Mouse (Mus musculus) spleen, adult 12 weeks (tissue): ENCODE data around the gene Nipsnap2.
"Not testable (repeated sequence)": the region's sequence is repeated elsewhere in the genome, so short reads cannot be mapped to it uniquely, and the experiment has no call there.

Experiments used
- DNase-seq: peaks from one replicate; pipeline ENCODE4 v3.0.0; 2022; ENCODE audit warnings: low spot score

The Nipsnap2 gene

GRCm38 (mm10) chr5:129761865-129762540 is 37.1 kb downstream of the Nipsnap2 start:
- no peak for DNase-seq

DNA sequence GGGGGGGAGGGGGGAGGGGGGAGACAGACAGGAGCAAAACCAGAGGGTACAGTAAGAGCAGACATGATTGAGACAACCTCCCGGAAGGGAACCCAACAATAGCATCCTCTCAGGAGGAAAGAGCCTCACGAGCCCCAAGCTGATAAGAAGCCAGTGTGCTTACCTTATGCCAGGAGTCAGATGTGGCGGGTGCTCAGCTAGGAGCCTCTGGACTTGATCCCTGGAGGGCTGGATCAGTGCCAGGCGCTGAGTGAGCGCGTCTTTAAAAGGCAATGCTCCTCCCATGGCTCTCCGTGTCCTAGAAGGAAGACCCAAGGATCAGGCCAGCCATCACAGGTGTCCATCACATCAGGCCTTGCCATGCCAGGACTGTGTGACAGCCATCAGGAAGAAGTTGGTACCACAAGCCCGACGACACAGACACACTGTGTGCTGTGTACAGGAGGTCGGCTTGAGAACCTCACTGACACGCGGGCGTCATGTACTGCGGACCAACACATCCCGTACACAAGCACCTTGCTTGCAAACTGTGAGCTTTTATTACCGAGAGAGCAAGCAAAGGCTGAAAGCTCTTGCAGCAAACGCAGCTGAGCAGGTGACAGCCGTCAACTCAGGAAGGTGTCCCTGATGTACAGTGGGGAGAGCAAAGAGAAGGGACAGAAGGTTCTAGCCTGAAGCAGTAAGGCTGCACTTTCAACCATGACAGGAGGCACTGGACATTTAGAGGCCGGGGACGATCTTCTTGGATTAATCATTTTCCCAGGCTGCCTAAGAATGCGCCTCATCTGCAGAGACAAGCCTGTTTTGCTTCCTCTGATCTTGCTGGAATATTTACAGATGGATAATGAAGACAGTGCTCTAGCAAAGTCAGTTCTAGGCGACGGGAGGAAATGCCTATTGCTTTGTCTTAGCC is 45.8 kb downstream of the Nipsnap2 start:
- DNase-seq, result no peak

DNA sequence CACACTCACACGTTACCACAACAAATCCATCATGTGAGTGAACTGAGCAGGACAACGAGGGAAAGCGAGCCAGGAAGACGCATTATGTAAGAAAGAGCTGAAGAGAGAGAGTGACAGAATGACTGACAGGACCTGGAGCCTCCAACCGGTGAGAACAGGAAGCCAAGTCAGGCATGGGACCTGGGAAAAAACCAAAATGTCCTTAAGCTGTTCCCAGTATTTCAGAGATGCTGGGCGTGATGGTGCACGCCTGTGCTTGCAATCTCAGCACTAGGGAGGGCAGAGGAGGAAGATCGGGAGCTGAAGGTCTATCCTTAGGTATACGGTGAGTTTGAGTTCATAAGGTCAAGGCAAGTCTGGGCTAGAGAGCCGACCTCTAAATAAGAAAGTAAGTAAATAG is 47.6 kb downstream of the Nipsnap2 start:
- no peak for DNase-seq

GRCm38 (mm10) chr5:129773330-129773729 is 48.5 kb downstream of the Nipsnap2 start:
- DNase-seq, result not testable (repeated sequence)

GRCm38 (mm10) chr5:129774661-129775060 is 49.8 kb downstream of the Nipsnap2 start:
- no peak for DNase-seq

- no peak for DNase-seq
Observed at GRCm38 (mm10) chr5:129778348-129778995, 53.6 kb downstream of the Nipsnap2 start.

DNA sequence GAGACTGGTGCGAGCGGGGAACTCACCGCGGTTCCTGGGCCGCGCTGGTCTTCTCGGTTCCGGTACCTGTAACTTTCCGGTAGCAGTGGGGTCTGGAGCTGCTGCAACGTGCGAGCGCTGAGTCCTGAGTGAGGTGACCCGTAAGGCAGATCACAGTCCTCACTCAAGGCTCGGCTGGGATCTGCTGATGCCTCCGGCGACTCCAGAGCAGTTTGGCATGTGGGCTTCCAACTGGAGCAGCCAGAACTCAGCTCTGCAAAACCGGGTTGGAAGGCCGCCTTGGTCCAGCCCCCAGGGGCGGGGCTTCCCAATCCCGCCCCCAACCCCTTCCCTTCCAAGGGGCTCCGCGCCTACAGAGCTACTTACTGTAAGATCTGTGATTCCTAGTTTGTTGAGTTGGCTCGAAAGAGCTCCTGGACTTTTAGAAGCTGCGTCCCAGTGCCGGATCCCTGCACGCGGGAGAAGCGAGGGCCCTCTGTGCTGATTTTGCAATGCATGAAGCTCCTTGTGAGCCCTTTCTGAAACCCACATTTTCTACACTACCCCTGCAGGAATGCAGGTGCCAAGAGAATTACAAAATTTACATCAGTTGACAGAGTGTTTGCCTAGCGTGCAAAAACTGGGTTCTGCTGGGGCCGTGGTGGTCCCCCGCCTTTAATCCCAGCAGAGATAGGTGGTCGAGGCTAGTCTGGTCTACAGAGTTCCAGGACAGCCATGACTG is 54.3 kb downstream of the Nipsnap2 start:
- DNase-seq, result peak; percentile 37

- no peak for DNase-seq
Observed at GRCm38 (mm10) chr5:129780131-129780530, 55.3 kb downstream of the Nipsnap2 start.

GRCm38 (mm10) chr5:129782211-129782610 is 57.3 kb downstream of the Nipsnap2 start:
- no peak for DNase-seq

DNA sequence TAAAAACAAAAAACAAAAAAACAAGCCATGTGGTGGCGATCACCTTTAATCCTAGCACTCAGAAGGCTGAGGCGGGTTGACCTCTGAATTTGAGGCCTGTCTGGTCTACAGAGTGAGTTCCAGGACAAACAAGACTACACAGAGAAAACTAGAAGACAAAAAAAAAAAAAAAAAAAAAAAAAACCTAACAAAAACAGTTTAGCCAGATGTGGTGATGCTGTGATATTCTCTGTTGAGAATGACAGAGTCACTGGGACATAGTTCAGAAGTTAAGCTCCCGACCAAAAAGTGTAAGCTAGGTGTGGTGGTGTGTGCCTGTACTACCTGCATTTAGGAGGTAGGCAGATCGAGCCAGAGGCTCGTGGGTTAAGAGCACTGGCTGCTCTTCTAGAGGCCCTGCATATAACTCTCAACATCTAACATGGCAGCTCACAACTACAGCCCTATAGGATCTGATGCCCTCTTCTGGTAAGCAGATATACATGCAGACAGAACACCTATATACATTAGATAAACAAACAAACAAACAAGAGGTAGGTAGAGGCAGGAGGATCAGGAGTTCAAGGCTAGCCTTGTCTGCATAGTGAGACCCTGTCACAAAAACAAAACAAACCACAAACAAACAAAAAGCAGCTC is 60.5 kb downstream of the Nipsnap2 start:
- no peak for DNase-seq

DNA sequence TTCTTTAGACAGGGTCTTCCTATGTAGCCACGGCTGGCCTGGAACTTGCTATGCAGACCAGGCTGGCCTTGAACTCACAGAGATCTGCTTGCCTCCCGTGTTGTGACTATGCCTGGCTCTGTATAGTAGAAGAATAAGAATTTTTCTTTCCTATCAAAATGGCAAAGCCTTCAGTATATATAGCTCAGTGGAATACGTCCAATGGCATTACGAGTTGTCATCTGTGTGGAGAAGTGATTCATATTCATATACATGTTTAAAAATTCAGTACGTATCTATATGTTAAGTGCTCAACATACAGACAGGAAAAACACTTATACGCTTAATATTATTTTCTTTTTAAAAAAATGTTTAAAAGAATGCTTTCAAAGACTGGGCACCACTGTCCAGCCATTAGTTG is 61.3 kb downstream of the Nipsnap2 start:
- DNase-seq, result no peak

DNA sequence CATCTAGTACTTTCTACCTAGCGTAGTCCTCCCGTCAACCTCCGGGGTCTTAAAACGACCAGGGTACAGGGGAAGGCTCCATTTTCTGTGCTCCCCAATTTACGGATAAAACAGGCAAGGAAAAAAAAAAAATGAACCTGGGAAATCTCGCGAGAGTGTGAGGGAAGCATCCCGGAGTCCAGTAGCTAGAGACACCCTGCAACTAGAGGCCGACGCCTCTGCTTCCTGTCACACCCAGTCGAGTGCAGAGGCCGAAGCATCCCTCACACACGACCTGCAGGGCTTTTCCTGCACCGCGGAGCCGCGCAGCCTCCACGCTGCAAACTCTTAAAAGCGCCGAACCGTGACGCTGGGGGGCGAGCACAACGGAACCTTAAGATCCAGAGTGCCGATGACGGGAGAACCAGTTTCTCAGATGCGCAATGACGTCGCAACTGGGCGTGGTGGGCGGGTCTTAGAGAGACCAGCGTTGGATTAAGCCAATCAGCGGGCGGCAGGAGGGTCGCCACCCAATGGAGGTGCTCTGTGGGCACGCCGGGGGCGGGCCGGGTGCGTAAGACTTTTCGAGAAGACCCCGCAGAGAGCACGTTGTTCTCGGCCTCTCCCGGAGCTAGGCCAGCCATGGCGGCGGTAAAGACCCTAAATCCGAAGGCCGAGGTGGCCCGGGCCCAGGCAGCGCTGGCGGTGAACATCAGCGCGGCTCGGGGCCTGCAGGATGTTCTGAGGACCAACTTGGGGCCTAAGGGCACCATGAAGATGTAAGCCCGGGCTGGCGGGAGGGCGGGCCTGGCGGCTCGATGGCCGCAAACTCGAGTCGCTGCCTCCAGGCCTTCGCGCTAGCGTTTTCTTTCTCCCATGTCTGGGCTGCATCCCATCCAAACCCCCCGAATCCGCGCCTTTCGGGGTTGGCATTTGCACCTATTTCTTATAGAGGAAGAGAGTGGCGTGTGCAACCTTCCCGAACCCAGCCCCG is 62.2 kb downstream of the Nipsnap2 start, which contains the start of gene Psph:
Psph (minus strand) TSS at position 632 of the 973 bp plus-strand sequence.
- peak; percentile 97 for DNase-seq

- DNase-seq, result no peak
Observed at GRCm38 (mm10) chr5:129787818-129788593, 63.1 kb downstream of the Nipsnap2 start.

DNA sequence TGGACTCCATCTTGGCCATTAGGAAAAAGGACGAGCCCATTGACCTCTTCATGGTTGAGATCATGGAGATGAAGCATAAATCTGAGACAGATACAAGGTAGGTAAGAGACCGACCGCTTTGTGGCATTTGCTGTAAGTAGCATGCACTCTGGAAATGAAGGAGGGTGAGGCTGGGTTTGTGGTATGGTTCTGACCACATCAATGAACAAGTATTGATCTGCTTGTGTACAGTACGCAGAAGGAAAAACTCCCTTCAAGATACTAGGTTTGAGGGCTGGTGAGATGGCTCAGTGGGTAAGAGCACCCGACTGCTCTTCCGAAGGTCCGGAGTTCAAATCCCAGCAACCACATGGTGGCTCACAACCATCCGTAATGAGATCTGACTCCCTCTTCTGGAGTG is 65.7 kb downstream of the Nipsnap2 start:
- not testable (repeated sequence) for DNase-seq
